Mouse (Mus musculus) cerebellum, adult 18-20 months (tissue): ENCODE results near the gene Aff3.
A peak's percentile ranks its signal among the peaks of the same experiment; 100 is the strongest.

ENCODE experiments used
- DNase-seq, 2 experiments: peaks; one replicate each; pipeline ENCODE4 v3.0.0; 2021

Aff3 gene

GRCm38 (mm10) chr1:38384010-38384409, 280.7 kb downstream of the Aff3 start:
- DNase-seq = no peak

GRCm38 (mm10) chr1:38382683-38383082, 282.1 kb downstream of the Aff3 start:
- DNase-seq = no peak

GRCm38 (mm10) chr1:38377930-38378329, 286.8 kb downstream of the Aff3 start:
- DNase-seq = no peak

GRCm38 (mm10) chr1:38369166-38369565, 295.6 kb downstream of the Aff3 start:
- no peak for DNase-seq

GRCm38 (mm10) chr1:38368081-38368689, 296.6 kb downstream of the Aff3 start:
- DNase-seq = peak; percentile 26 to 34

GRCm38 (mm10) chr1:38367404-38368080, 297.2 kb downstream of the Aff3 start:
- no peak for DNase-seq

GRCm38 (mm10) chr1:38363856-38364255, 300.9 kb downstream of the Aff3 start:
- DNase-seq = no peak

- no peak for DNase-seq
Observed at GRCm38 (mm10) chr1:38362275-38362674, 302.5 kb downstream of the Aff3 start.

- DNase-seq = peak; percentile 8 to 16
Observed at GRCm38 (mm10) chr1:38358797-38359349, 305.9 kb downstream of the Aff3 start.

GRCm38 (mm10) chr1:38357933-38358796, 306.6 kb downstream of the Aff3 start:
- no peak for DNase-seq

GRCm38 (mm10) chr1:38354585-38354984, 310.2 kb downstream of the Aff3 start:
- DNase-seq = no peak

GRCm38 (mm10) chr1:38347346-38347745, 317.4 kb downstream of the Aff3 start:
- DNase-seq = no peak

- DNase-seq = peak; percentile 68 to 80
Observed at GRCm38 (mm10) chr1:38334206-38334605, 330.5 kb downstream of the Aff3 start.

GRCm38 (mm10) chr1:38332919-38333318, 331.8 kb downstream of the Aff3 start:
- DNase-seq = no peak

- DNase-seq = no peak
Observed at GRCm38 (mm10) chr1:38324206-38324605, 340.5 kb downstream of the Aff3 start.

GRCm38 (mm10) chr1:38321861-38322260, 342.9 kb downstream of the Aff3 start:
- no peak for DNase-seq

- no peak for DNase-seq
Observed at GRCm38 (mm10) chr1:38320971-38321305, 343.8 kb downstream of the Aff3 start.

- DNase-seq = no peak
Observed at GRCm38 (mm10) chr1:38320126-38320970, 344.4 kb downstream of the Aff3 start.

GRCm38 (mm10) chr1:38318614-38319013, 346.1 kb downstream of the Aff3 start:
- no peak for DNase-seq

GRCm38 (mm10) chr1:38315992-38316391, 348.8 kb downstream of the Aff3 start:
- DNase-seq = no peak

- no peak for DNase-seq
Observed at GRCm38 (mm10) chr1:38310496-38310895, 354.3 kb downstream of the Aff3 start.

GRCm38 (mm10) chr1:38310076-38310475, 354.7 kb downstream of the Aff3 start:
- DNase-seq = no peak

- no peak for DNase-seq
Observed at GRCm38 (mm10) chr1:38309341-38309740, 355.4 kb downstream of the Aff3 start.
